In genomic region chr2:5097786-5098445, GRCm38 (mm10) we compare ENCODE assay signal across 8 mouse cellular contexts. TPM values are rescaled to one million over a fixed set of nuclear protein-coding genes. Genes with fewer than 3 reads are reported as not detected.
DNase-seq lines count a peak whose midpoint lies in the region; ATAC-seq and TF ChIP-seq lines count a peak whose summit lies in the region.

No protein-coding gene starts in this region.

- 0 out of 2 replicates have a peak overlapping the region, but pooled peaks have one; percentile 26 for H3K4me3 ChIP-seq in left cerebral cortex, adult 2 months
- H3K4me3 ChIP-seq in embryonic facial prominence, embryonic 12.5 days = no peak overlapping the region
- peak overlapping the region; percentile 23; the same call in 1 of the 2 replicates for H3K4me3 ChIP-seq in hindbrain, embryonic 14.5 days (replicated peaks; ENCODE audit: low read length)
- peak overlapping the region; percentile 20 for H3K4me3 ChIP-seq in midbrain, embryonic 14.5 days (replicated peaks; ENCODE audit: low read depth, low read length)
- no peak overlapping the region for H3K4me3 ChIP-seq in cerebellum, adult 2 months (replicated peaks; ENCODE audit: insufficient read depth, low read depth, low read length)

- peak overlapping the region; percentile 44 for H3K4me2 ChIP-seq in embryonic facial prominence, embryonic 12.5 days (replicated peaks)
- peak overlapping the region; percentile 55 for H3K4me2 ChIP-seq in hindbrain, embryonic 14.5 days (replicated peaks)
- H3K4me2 ChIP-seq in midbrain, embryonic 14.5 days (ENCODE audit: low read length) = peak overlapping the region; percentile 53

- 0 out of 2 replicates have a peak overlapping the region, but pooled peaks have one; percentile 32 for H3K27ac ChIP-seq in left cerebral cortex, adult 2 months
- no peak overlapping the region for H3K27ac ChIP-seq in embryonic facial prominence, embryonic 12.5 days
- H3K27ac ChIP-seq in hindbrain, embryonic 14.5 days = peak overlapping the region; percentile 68
- H3K27ac ChIP-seq in midbrain, embryonic 14.5 days (replicated peaks; ENCODE audit: low read depth, low read length) = peak overlapping the region; percentile 71
- no peak overlapping the region for H3K27ac ChIP-seq in cerebellum, adult 2 months (ENCODE audit: insufficient read depth, low read length)

- H3K9ac ChIP-seq in embryonic facial prominence, embryonic 12.5 days = 0 out of 2 replicates have a peak overlapping the region, but pooled peaks have one; percentile 33
- H3K9ac ChIP-seq in hindbrain, embryonic 14.5 days = peak overlapping the region; percentile 35
- H3K9ac ChIP-seq in midbrain, embryonic 14.5 days (replicated peaks; ENCODE audit: low read length) = peak overlapping the region; percentile 49

- WGBS in embryonic facial prominence, embryonic 12.5 days = 19% methylated on average over 20 of the region's 20 CpGs
- WGBS in hindbrain, embryonic 14.5 days = 20% methylated on average over 20 of the region's 20 CpGs
- 30% methylated on average over 20 of the region's 20 CpGs for WGBS in midbrain, embryonic 14.5 days
- WGBS in cerebellum, adult 2 months = 49% methylated on average over 20 of the region's 20 CpGs

- intact Hi-C loops in left cerebral cortex, adult 2 months (cut with DNase I) = loop anchor here (5.0 kb wide), 1 partner anchor 154 kb away; no protein-coding TSS in a partner anchor

- no peaks in the 10 kb centered on the region for H3K9me3 ChIP-seq in embryonic facial prominence, embryonic 12.5 days
- no peaks in the 10 kb centered on the region for H3K9me3 ChIP-seq in hindbrain, embryonic 14.5 days (ENCODE audit: control insufficient read depth, low read length)
- 0 out of 2 replicates have a peak, but pooled peaks cover 3% of the 10 kb centered on the region for H3K9me3 ChIP-seq in midbrain, embryonic 14.5 days (ENCODE audit: control insufficient read depth, low read length)

- TF ChIP-seq CTCF in left cerebral cortex, adult 2 months (IDR thresholded peaks at IDR 0.05) = no peak
- no peak for TF ChIP-seq CTCF in cerebellum, adult 2 months (IDR thresholded peaks at IDR 0.05; ENCODE audit: borderline replicate concordance, insufficient read depth, low read depth, low read length)

- DNase-seq in left cerebral cortex, adult 2 months (ENCODE audit: extremely low spot score in 1 of 2, low spot score in 2 of 2) = no peak
- DNase-seq in left cerebral cortex, adult 9 months (ENCODE audit: low spot score in 2 of 2) = no peak
- DNase-seq in hindbrain, embryonic 14.5 days (ENCODE audit: low spot score) = no peak
- peak; percentile 73 for DNase-seq in midbrain, embryonic 14.5 days
- DNase-seq in c-Kit-positive CD71-positive TER-119-positive erythroid progenitor cells, embryonic 14.5 days (ENCODE audit: low spot score) = no peak
- no peak for DNase-seq in cerebellum, adult 2 months
- no peak for DNase-seq in adrenal gland, adult 8-10 months

- TF ChIP-seq POLR2A in cerebellum, adult 2 months (IDR thresholded peaks at IDR 0.05; ENCODE audit: borderline replicate concordance, insufficient read depth, low read length) = no peak

- H3K27me3 ChIP-seq in embryonic facial prominence, embryonic 12.5 days = no peaks in the 10 kb centered on the region
- H3K27me3 ChIP-seq in hindbrain, embryonic 14.5 days (ENCODE audit: control insufficient read depth, insufficient read depth, low read length) = no peaks in the 10 kb centered on the region
- no peaks in the 10 kb centered on the region for H3K27me3 ChIP-seq in midbrain, embryonic 14.5 days (ENCODE audit: control insufficient read depth, insufficient read depth, low read length)
- H3K27me3 ChIP-seq in cerebellum, adult 2 months (ENCODE audit: control insufficient read depth, insufficient read depth, low read length) = no peaks in the 10 kb centered on the region

- no peaks in the 10 kb centered on the region for H3K36me3 ChIP-seq in embryonic facial prominence, embryonic 12.5 days
- no peaks in the 10 kb centered on the region for H3K36me3 ChIP-seq in hindbrain, embryonic 14.5 days (replicated peaks; ENCODE audit: control insufficient read depth, insufficient read depth)
- H3K36me3 ChIP-seq in midbrain, embryonic 14.5 days (ENCODE audit: control insufficient read depth, insufficient read depth, low read length) = no peaks in the 10 kb centered on the region

- no peak for ATAC-seq in embryonic facial prominence, embryonic 12.5 days (ENCODE audit: insufficient number of reproducible peaks, insufficient read depth, low FRiP score, low TSS enrichment)
- peak; percentile 58; the same call in 1 of the 2 replicates for ATAC-seq in hindbrain, embryonic 14.5 days (ENCODE audit: low FRiP score)
- ATAC-seq in midbrain, embryonic 14.5 days (ENCODE audit: low FRiP score, low TSS enrichment) = peak; percentile 34; the same call in 1 of the 2 replicates

- peaks cover 22% of the 10 kb centered on the region for H3K4me1 ChIP-seq in embryonic facial prominence, embryonic 12.5 days
- H3K4me1 ChIP-seq in hindbrain, embryonic 14.5 days (replicated peaks; ENCODE audit: control insufficient read depth, insufficient read depth, low read length) = peaks cover 5% of the 10 kb centered on the region; the same call in 1 of the 2 replicates
- H3K4me1 ChIP-seq in midbrain, embryonic 14.5 days (ENCODE audit: control insufficient read depth, insufficient read depth, low read length) = peaks cover 13% of the 10 kb centered on the region
- no peaks in the 10 kb centered on the region for H3K4me1 ChIP-seq in cerebellum, adult 2 months (ENCODE audit: control insufficient read depth, insufficient read depth, low read length)

RNA-seq across cellular contexts. Expression of gene Optn, which starts 34.1 kb away (rescaled TPM):
- 10 to 100 TPM; 16.7 to 20.4 TPM for total RNA-seq in left cerebral cortex, adult 2 months (2021)
- polyA plus RNA-seq in embryonic facial prominence, embryonic 12.5 days (2016; fragmentation: Nextera tagmentation; extraction: Ambion mirVana) = 3.4 and 4.6 TPM in 2 replicates
- polyA plus RNA-seq in hindbrain, embryonic 14.5 days (2014; fragmentation: Nextera tagmentation; extraction: Ambion mirVana) = 18.0 and 20.7 TPM in 2 replicates
- 12.1 and 13.6 TPM in 2 replicates for polyA plus RNA-seq in midbrain, embryonic 14.5 days (2014; fragmentation: Nextera tagmentation; extraction: Ambion mirVana)
- 14.6 and 16.3 TPM in 2 replicates for polyA plus RNA-seq in cerebellum, adult 2 months (2012; rRNA removed)
- 100 to 1,000 TPM in 2 of 4 experiments, 10 to 100 TPM in 2; 75.5 to 187 (median 117) TPM for total RNA-seq in adrenal gland, adult 8-10 months (2022)

RNA-seq across cellular contexts. Expression of gene Ccdc3, which starts 39.7 kb away (rescaled TPM):
- total RNA-seq in left cerebral cortex, adult 2 months (2021) = 10 to 100 TPM; 14.2 to 19.4 TPM
- 5.7 and 5.9 TPM in 2 replicates for polyA plus RNA-seq in embryonic facial prominence, embryonic 12.5 days (2016; fragmentation: Nextera tagmentation; extraction: Ambion mirVana)
- polyA plus RNA-seq in hindbrain, embryonic 14.5 days (2014; fragmentation: Nextera tagmentation; extraction: Ambion mirVana) = 13.9 and 16.6 TPM in 2 replicates
- polyA plus RNA-seq in midbrain, embryonic 14.5 days (2014; fragmentation: Nextera tagmentation; extraction: Ambion mirVana) = 5.0 and 7.8 TPM in 2 replicates
- polyA plus RNA-seq in cerebellum, adult 2 months (2012; rRNA removed) = 4.4 and 4.6 TPM in 2 replicates
- total RNA-seq in adrenal gland, adult 8-10 months (2022) = 10 to 100 TPM in 2 of 4 experiments, 1 to 10 TPM in 2; 7.9 to 30.5 (median 11.8) TPM

Comparison
In these comparisons a context has a peak if more than half of its experiments do, and no peak if none do; other contexts are left out.
1. H3K27ac ChIP-seq: peak in left cerebral cortex, adult 2 months (single experiment), hindbrain, embryonic 14.5 days (single experiment) and midbrain, embryonic 14.5 days (single experiment); none in embryonic facial prominence, embryonic 12.5 days (single experiment) and cerebellum, adult 2 months (single experiment).
2. H3K4me3 ChIP-seq: peak in left cerebral cortex, adult 2 months (single experiment), hindbrain, embryonic 14.5 days (single experiment) and midbrain, embryonic 14.5 days (single experiment); none in embryonic facial prominence, embryonic 12.5 days (single experiment) and cerebellum, adult 2 months (single experiment).
3. Peak in every context shown above with its lines, with median percentiles within 50 percentile points of each other: H3K4me2 ChIP-seq and H3K9ac ChIP-seq.